Mouse (Mus musculus): Measurements from ENCODE around the gene Kcnn3.

DNA sequence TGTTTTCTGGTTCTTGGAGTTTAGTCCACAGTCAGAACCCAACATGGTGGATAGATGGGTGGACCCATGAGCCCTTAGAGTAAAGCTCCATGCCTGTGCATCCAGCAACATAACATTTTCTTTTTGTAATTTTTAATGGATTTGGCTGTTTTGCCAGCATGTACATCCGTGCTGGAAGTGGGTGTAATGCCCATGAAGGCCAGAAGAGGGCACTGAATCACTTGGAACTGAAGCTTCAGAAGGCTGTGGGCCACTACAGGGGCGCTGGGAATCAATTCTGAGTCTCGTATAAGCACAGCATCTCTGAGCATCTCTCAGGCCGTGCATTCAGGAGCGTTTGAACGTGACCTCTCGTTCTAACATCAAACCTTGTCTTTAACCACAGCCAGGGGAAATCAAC lies 79.0 kb downstream of the Kcnn3 start:
- no peak for TF ChIP-seq POLR2A (IDR thresholded peaks at IDR 0.05; ENCODE audit: low read depth, low read length)
- TF ChIP-seq CTCF (conservative IDR thresholded peaks at IDR 0.05; ENCODE audit: insufficient read depth, insufficient read length, low read depth, low read length): 0 out of 2 replicates have a peak, but pooled peaks have one; percentile 6

All from kidney, adult 2 months (tissue).